ENCODE assay signal across 15 mouse cellular contexts in the genomic region with DNA sequence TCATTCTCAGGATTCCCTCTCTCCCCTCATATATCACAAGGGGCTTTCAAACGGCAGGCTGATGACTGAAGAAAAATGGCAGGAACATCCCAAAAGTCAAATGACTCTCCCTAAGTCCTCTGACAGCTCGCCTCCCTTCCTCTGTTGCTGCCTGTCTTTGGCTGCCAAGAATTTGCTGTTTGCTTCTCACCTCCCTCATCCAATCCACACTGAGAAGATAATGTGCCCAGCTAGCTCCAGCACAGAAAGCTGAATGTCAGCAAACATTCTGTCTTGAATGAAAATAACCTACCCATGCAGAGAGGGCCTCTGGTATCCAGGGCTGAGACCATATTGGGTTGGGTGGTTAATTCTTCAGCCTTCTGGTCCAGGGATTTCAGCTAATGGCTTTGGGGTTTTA.
A peak's percentile ranks its signal among the peaks of the same experiment; 100 is the strongest.
DNase-seq lines count a peak whose midpoint lies in the region; ATAC-seq lines count a peak whose summit lies in the region.
"Had no signal": no experiment of that assay in that cellular context is flagged by ENCODE, and none has a peak within 500 bp of the region (broad histone marks: within the 10 kb centered on the region; RNA-seq: fewer than 3 reads in every experiment).

No protein-coding gene starts in this region.

- no peaks in the 10 kb centered on the region for H3K36me3 ChIP-seq in heart, embryonic 16.5 days (ENCODE audit: control insufficient read depth, insufficient read depth)
- H3K36me3 ChIP-seq: heart, embryonic 13.5 days; hindbrain, embryonic 13.5 days; neural tube, embryonic 12.5 days had no signal

- no peak for DNase-seq in heart, postnatal 25 days (ENCODE audit: low spot score)
- DNase-seq in frontal cortex, adult 2 months (ENCODE audit: extremely low spot score in 1 of 2, low spot score in 1 of 2): peak; percentile 8 to 41
- peak; percentile 14 to 29 for DNase-seq in frontal cortex, postnatal 36 days (ENCODE audit: low spot score in 2 of 2)
- DNase-seq in right cerebral cortex, adult 2 months (ENCODE audit: low spot score in 2 of 2): peak; percentile 12 to 27
- no peak for DNase-seq in thymus, adult 18-20 months
- DNase-seq in kidney, postnatal 14 days: no peak
- DNase-seq: cerebellum, adult 18-20 months; gastrocnemius, postnatal 10 days; liver, postnatal 0 days had no signal

- H3K9me3 ChIP-seq in heart, embryonic 16.5 days (replicated peaks; ENCODE audit: control insufficient read depth, low read length): no peaks in the 10 kb centered on the region
- H3K9me3 ChIP-seq: heart, embryonic 13.5 days; hindbrain, embryonic 13.5 days; neural tube, embryonic 12.5 days had no signal

- no peaks in the 10 kb centered on the region for H3K27me3 ChIP-seq in heart, embryonic 16.5 days (ENCODE audit: control insufficient read depth, insufficient read depth, low read length)
- H3K27me3 ChIP-seq: heart, embryonic 13.5 days; hindbrain, embryonic 13.5 days; neural tube, embryonic 12.5 days had no signal

- H3K27ac ChIP-seq in heart, embryonic 16.5 days (ENCODE audit: low read length): 0 out of 2 replicates have a peak overlapping the region, but pooled peaks have one; percentile 18
- H3K27ac ChIP-seq: heart, embryonic 13.5 days; hindbrain, embryonic 13.5 days; neural tube, embryonic 12.5 days had no signal

- no peak overlapping the region for H3K9ac ChIP-seq in heart, embryonic 16.5 days (ENCODE audit: low read length)
- H3K9ac ChIP-seq: heart, embryonic 13.5 days; hindbrain, embryonic 13.5 days; liver, postnatal 0 days; neural tube, embryonic 12.5 days had no signal

- no peak overlapping the region for H3K4me2 ChIP-seq in heart, embryonic 16.5 days (ENCODE audit: low read depth, low read length)
- H3K4me2 ChIP-seq: heart, embryonic 13.5 days; hindbrain, embryonic 13.5 days; neural tube, embryonic 12.5 days had no signal

- H3K4me1 ChIP-seq in heart, embryonic 16.5 days (ENCODE audit: control insufficient read depth, insufficient read depth, low read length): peaks cover 2% of the 10 kb centered on the region; the same call in 1 of the 2 replicates
- H3K4me1 ChIP-seq: hindbrain, embryonic 13.5 days; neural tube, embryonic 12.5 days had no signal

- 24% methylated on average over 2 of the region's 2 CpGs for WGBS in heart, embryonic 16.5 days

- no peak for ATAC-seq in heart, embryonic 16.5 days (replicated peaks; ENCODE audit: extremely low read depth, insufficient read depth, low FRiP score)
- ATAC-seq: intestine, postnatal 0 days; liver, postnatal 0 days; midbrain, embryonic 16.5 days had no signal

- intact Hi-C loops in heart, postnatal 25 days (cut with DNase I): no loop called here

- no peak overlapping the region for H3K4me3 ChIP-seq in heart, embryonic 16.5 days (ENCODE audit: low read length)
- H3K4me3 ChIP-seq: heart, embryonic 13.5 days; hindbrain, embryonic 13.5 days; neural tube, embryonic 12.5 days had no signal

Comparison
In these comparisons a context has a peak if more than half of its experiments do, and no peak if none do; other contexts are left out.
1. DNase-seq: peak in frontal cortex, adult 2 months (2 of 2), frontal cortex, postnatal 36 days (2 of 2) and right cerebral cortex, adult 2 months (2 of 2); none in heart, postnatal 25 days (single experiment), thymus, adult 18-20 months (0 of 2) and kidney, postnatal 14 days (single experiment).